Mouse (Mus musculus): ENCODE results near the gene Yju2. TPM values are rescaled to one million over a fixed set of nuclear protein-coding genes. Genes with fewer than 3 reads are reported as not detected.
A peak's percentile ranks its signal among the peaks of the same experiment; 100 is the strongest.

Gene Yju2
- total and polyA plus RNA-seq, 2 experiments: 3.4 to 3.6 TPM

GRCm38 (mm10) chr17:56006956-56007355 lies 48.1 kb downstream of the Yju2 start:
- peak overlapping the region; percentile 58 for H3K9ac ChIP-seq (ENCODE audit: low read depth, low read length)
- H3K4me1 ChIP-seq (ENCODE audit: control insufficient read depth, insufficient read depth, low read length): peaks cover 26% of the 10 kb centered on the region
- 24% methylated on average over 10 of the region's 10 CpGs for WGBS
- H3K79me2 ChIP-seq (ENCODE audit: control insufficient read depth, insufficient read depth, low read length): peaks cover 3% of the 10 kb centered on the region; the same call in 1 of the 2 replicates
- H3K27ac ChIP-seq (replicated peaks; ENCODE audit: insufficient read depth, low read depth, low read length): peak overlapping the region; percentile 93
- peak; percentile 91 for DNase-seq (ENCODE audit: extremely low read depth, low read depth, low spot score)
- TF ChIP-seq POLR2A (IDR thresholded peaks at IDR 0.05; ENCODE audit: extremely low read depth, insufficient read depth, low read length): no peak
- no peak for TF ChIP-seq CTCF (IDR thresholded peaks at IDR 0.05; ENCODE audit: low read depth, low read length)
- H3K36me3 ChIP-seq (ENCODE audit: control insufficient read depth, insufficient read depth, low read length): peaks cover 2% of the 10 kb centered on the region; the same call in 1 of the 2 replicates
- no peaks in the 10 kb centered on the region for H3K27me3 ChIP-seq (ENCODE audit: control insufficient read depth, insufficient read depth, low read length)
- no peak overlapping the region for H3K4me3 ChIP-seq (ENCODE audit: insufficient read depth, low read depth, low read length)

DNA sequence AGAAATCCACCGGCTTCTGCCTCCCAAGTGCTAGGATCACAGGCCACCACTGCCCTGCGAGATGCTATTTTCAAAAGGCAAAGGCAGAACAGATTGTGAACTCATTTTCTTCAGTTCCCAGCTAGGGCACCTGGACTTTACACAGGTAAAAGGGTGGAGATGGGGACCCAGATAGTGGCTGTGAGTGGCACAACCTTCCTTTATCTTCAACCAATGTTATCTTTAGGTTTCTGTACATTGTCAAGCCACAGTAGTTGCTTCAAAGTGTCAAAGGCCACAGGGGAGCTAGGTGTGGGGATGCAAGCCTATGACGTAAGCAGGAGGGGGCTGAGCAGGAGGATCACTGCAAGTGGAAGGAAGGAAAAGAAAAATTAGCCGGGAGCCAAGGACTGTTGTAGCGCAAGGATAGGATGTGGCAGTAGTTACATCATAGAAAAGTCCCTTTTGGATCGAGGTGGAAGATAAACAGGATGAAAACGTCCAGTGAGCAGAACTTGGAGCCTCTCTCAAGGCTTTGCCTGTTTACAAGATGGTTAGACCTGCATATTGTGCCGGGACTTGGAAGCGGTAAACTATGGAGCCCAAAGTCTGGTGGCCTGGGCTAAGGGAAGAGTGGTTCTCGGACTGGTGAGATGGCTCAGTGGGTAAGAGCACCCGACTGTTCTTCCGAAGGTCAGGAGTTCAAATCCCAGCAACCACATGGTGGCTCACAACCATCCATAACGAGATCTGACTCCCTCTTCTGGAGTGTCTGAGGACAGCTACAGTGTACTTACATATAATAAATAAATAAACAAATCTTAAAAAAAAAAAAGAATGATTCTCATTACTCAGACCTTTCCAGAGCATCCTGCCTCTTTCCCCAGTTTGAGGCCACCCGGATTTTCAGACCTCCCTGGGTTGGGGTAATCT lies 48.8 kb downstream of the Yju2 start:
- Histone ChIP-seq H3K9ac (ENCODE audit: low read depth, low read length) (peak overlapping the region; percentile 33), H3K27me3 (ENCODE audit: control insufficient read depth, insufficient read depth, low read length) (no peaks in the 10 kb centered on the region), H3K4me3 (ENCODE audit: insufficient read depth, low read depth, low read length) (peak overlapping the region; percentile 17; the same call in 1 of the 2 replicates), H3K27ac (replicated peaks; ENCODE audit: insufficient read depth, low read depth, low read length) (peak overlapping the region; percentile 93), H3K79me2 (ENCODE audit: control insufficient read depth, insufficient read depth, low read length) (peaks cover 3% of the 10 kb centered on the region; the same call in 1 of the 2 replicates), H3K36me3 (ENCODE audit: control insufficient read depth, insufficient read depth, low read length) (no peaks in the 10 kb centered on the region; the same call in 1 of the 2 replicates), H3K4me1 (ENCODE audit: control insufficient read depth, insufficient read depth, low read length) (peaks cover 26% of the 10 kb centered on the region)
- 10% methylated on average over 14 of the region's 14 CpGs for WGBS
- TF ChIP-seq POLR2A (IDR thresholded peaks at IDR 0.05; ENCODE audit: extremely low read depth, insufficient read depth, low read length): no peak
- no peak for DNase-seq (ENCODE audit: extremely low read depth, low read depth, low spot score)

DNA sequence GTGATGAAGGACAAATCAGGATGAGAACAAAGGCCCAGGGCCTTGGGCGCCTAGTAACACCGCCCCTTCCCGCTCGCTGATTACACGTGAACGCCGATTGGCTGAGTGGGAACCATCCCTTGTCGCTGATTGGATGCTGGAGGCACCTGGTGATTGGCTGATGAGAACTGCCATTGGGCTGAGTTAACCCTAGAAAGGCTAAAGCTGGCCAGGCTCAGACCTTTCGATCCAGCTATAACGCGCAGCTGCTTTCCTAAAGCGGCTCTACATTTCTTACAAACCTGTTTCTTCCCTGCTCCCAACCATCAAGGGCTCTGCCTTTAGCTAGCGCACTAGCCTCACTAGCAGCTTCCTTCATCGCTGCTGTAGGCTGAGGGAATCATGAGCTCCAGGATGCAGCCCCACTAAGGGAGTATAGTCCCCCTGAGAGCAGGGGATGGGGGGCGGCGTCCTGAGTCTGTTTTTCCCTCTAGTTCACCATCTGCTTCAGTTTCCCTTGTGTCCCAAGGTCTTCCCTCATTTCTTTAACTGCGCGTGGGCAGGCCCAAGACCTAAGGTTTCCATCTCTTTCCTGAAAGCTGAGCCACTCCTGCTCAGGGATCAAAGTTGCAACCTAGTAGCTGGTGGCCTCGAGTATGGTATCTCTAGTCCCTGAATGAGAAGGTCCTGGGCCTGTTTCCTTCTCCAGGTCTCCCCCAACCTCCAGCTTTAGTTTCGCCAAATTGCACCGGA lies 49.6 kb downstream of the Yju2 start:
- TF ChIP-seq POLR2A (IDR thresholded peaks at IDR 0.05; ENCODE audit: extremely low read depth, insufficient read depth, low read length) (0 out of 2 replicates have a peak, but pooled peaks have one; percentile 45), CTCF (IDR thresholded peaks at IDR 0.05; ENCODE audit: low read depth, low read length) (no peak)
- peak overlapping the region; percentile 65 for H3K9ac ChIP-seq (ENCODE audit: low read depth, low read length)
- H3K4me3 ChIP-seq (ENCODE audit: insufficient read depth, low read depth, low read length): peak overlapping the region; percentile 80
- peak overlapping the region; percentile 84 for H3K27ac ChIP-seq (replicated peaks; ENCODE audit: insufficient read depth, low read depth, low read length)
- H3K36me3 ChIP-seq (ENCODE audit: control insufficient read depth, insufficient read depth, low read length): no peaks in the 10 kb centered on the region; the same call in 1 of the 2 replicates
- H3K79me2 ChIP-seq (ENCODE audit: control insufficient read depth, insufficient read depth, low read length): peaks cover 3% of the 10 kb centered on the region; the same call in 1 of the 2 replicates
- peak; percentile 95 for DNase-seq (ENCODE audit: extremely low read depth, low read depth, low spot score)
- no peaks in the 10 kb centered on the region for H3K27me3 ChIP-seq (ENCODE audit: control insufficient read depth, insufficient read depth, low read length)
- peaks cover 26% of the 10 kb centered on the region for H3K4me1 ChIP-seq (ENCODE audit: control insufficient read depth, insufficient read depth, low read length)
- under 1% methylated on average over 21 of the region's 21 CpGs for WGBS

- peak overlapping the region; percentile 89 for H3K9ac ChIP-seq (ENCODE audit: low read depth, low read length)
- peak overlapping the region; percentile 80 for H3K4me3 ChIP-seq (ENCODE audit: insufficient read depth, low read depth, low read length)
- peaks cover 26% of the 10 kb centered on the region for H3K4me1 ChIP-seq (ENCODE audit: control insufficient read depth, insufficient read depth, low read length)
- H3K27ac ChIP-seq (replicated peaks; ENCODE audit: insufficient read depth, low read depth, low read length): peak overlapping the region; percentile 84
- peaks cover 3% of the 10 kb centered on the region; the same call in 1 of the 2 replicates for H3K79me2 ChIP-seq (ENCODE audit: control insufficient read depth, insufficient read depth, low read length)
- no peaks in the 10 kb centered on the region; the same call in 1 of the 2 replicates for H3K36me3 ChIP-seq (ENCODE audit: control insufficient read depth, insufficient read depth, low read length)
- no peaks in the 10 kb centered on the region for H3K27me3 ChIP-seq (ENCODE audit: control insufficient read depth, insufficient read depth, low read length)
- WGBS: under 1% methylated on average over 62 of the region's 62 CpGs
- DNase-seq (ENCODE audit: extremely low read depth, low read depth, low spot score): peak; percentile 81
- TF ChIP-seq CTCF (IDR thresholded peaks at IDR 0.05; ENCODE audit: low read depth, low read length) (peak; percentile 64), POLR2A (IDR thresholded peaks at IDR 0.05; ENCODE audit: extremely low read depth, insufficient read depth, low read length) (peak; percentile 92)
Observed at GRCm38 (mm10) chr17:56009088-56009961, 50.4 kb downstream of the Yju2 start.

GRCm38 (mm10) chr17:56009962-56010240 lies 51.0 kb downstream of the Yju2 start:
- Histone ChIP-seq H3K9ac (ENCODE audit: low read depth, low read length) (peak overlapping the region; percentile 27), H3K27me3 (ENCODE audit: control insufficient read depth, insufficient read depth, low read length) (no peaks in the 10 kb centered on the region), H3K27ac (replicated peaks; ENCODE audit: insufficient read depth, low read depth, low read length) (0 out of 2 replicates have a peak overlapping the region, but pooled peaks have one; percentile 20), H3K4me1 (ENCODE audit: control insufficient read depth, insufficient read depth, low read length) (peaks cover 20% of the 10 kb centered on the region), H3K4me3 (ENCODE audit: insufficient read depth, low read depth, low read length) (peak overlapping the region; percentile 80; the same call in 1 of the 2 replicates), H3K36me3 (ENCODE audit: control insufficient read depth, insufficient read depth, low read length) (no peaks in the 10 kb centered on the region; the same call in 1 of the 2 replicates), H3K79me2 (ENCODE audit: control insufficient read depth, insufficient read depth, low read length) (no peaks in the 10 kb centered on the region; the same call in 1 of the 2 replicates)
- no peak for DNase-seq (ENCODE audit: extremely low read depth, low read depth, low spot score)
- no peak for TF ChIP-seq CTCF (IDR thresholded peaks at IDR 0.05; ENCODE audit: low read depth, low read length)
- TF ChIP-seq POLR2A (IDR thresholded peaks at IDR 0.05; ENCODE audit: extremely low read depth, insufficient read depth, low read length): no peak
- 65% methylated on average over 2 of the region's 2 CpGs for WGBS

Data from liver, adult 2 months (tissue).